Mouse (Mus musculus) embryo, embryonic 11.5 days (tissue): Measurements from ENCODE around the gene 3110040M04Rik.

ENCODE experiments used
- DNase-seq: peaks from one replicate; pipeline ENCODE4 v3.0.0-alpha.2; 2012; ENCODE audit warnings: low read depth, low spot score

Gene 3110040M04Rik

GRCm38 (mm10) chr1:151233756-151234155, 29.8 kb downstream of the 3110040M04Rik start:
- DNase-seq, result no peak

- DNase-seq, result no peak
Observed at GRCm38 (mm10) chr1:151235574-151235973, 31.7 kb downstream of the 3110040M04Rik start.

DNA sequence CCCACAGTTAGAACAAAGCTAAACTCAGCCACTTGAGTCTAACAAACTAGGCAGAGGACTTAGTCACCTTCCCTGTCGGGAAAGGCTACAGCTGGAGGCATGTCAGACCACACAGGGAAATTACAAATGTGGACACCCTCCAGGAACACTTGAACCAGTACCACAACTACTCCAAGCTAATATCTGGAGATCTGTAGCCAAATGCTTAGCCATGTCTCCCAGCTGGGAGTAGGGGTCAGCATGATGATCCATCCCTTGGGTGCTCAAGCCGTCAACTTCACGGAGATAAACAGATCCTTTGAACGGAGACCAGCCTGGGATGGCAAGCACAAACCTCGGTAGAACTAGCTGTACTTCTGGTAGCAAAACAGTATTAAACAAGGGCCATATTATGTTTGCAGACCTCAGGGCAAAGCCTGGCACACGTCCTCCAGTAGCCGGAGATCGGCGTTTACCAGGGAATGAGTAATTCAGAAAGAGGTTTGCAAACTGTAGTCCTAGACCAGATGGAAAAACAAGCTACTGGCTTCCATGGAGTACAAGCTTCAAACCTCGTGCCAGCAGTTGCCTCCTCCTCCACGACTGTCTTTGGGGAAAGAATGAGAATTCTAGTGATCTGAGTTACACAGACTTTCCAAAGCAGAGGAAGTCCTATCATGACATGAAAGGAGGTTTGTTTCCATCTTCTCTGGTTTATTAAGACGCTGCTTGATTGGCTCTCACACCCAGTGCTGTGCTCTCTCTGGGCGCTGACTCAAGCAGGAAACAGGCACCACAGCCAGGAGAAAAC, 32.4 kb downstream of the 3110040M04Rik start:
- no peak for DNase-seq

- no peak for DNase-seq
Observed at GRCm38 (mm10) chr1:151237780-151238179, 33.9 kb downstream of the 3110040M04Rik start.

DNA sequence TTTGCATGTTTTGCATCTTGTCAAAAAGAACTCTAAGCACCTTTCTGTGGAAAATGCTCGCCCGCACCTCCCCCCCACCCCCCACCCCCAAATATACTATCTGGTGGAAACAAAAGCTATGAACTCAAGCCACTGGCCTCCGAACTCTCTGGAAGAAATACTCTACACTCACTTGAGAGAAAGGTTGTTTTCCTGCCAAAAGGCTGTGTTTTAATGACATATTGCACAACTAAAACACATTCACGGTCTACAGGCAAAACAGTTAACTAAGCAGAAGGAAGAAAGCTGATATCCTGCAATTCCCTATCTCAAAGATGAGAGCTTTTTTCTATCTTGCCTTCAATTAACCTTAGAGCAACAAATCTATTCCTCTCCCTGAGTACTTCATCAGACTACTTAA, 39.4 kb downstream of the 3110040M04Rik start:
- no peak for DNase-seq

- no peak for DNase-seq
Observed at GRCm38 (mm10) chr1:151244013-151244412, 40.1 kb downstream of the 3110040M04Rik start.

DNA sequence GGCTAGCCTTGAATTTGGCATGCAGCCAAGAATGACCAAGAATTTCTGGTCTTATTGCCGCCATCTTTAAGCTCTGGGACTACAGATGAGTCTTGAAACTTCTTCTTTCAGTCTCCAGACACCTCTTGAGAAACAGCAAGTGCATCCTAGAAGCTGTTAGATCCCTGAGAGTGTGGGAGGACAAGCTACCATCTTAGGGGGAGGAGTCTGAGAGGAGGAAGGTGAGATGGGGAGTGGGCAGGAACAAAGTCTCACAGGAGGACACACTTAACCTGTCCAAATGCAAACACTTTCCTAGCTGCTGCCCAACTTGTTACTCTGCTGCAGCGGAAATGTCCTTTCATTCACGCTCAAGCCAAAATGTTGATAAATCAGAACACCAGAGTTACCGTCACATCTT, 40.8 kb downstream of the 3110040M04Rik start:
- no peak for DNase-seq

- no peak for DNase-seq
Observed at GRCm38 (mm10) chr1:151245165-151245564, 41.2 kb downstream of the 3110040M04Rik start.

GRCm38 (mm10) chr1:151245846-151246245, 41.9 kb downstream of the 3110040M04Rik start:
- no peak for DNase-seq

DNA sequence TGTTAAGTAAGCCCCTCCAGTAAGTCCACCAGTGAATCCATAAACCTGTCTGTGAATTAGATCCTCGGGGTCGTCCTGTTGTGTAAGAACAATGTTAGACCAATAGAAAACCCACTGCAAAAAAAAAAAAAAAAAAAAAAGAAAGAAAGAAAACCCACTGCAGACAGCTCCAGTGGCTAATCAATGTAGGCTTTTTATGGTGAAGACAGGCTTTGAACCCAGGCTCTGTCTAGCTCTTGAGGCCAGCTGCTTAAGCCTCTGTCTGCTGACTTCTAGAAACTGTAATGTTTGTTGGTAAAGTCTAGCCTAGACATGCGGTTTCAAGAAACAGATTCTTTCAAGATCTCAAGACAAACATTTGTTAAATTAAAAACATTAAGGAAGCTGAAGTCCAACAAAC, 46.2 kb downstream of the 3110040M04Rik start:
- DNase-seq, result no peak

GRCm38 (mm10) chr1:151250529-151251193, 46.7 kb downstream of the 3110040M04Rik start:
- peak; percentile 11 for DNase-seq

DNA sequence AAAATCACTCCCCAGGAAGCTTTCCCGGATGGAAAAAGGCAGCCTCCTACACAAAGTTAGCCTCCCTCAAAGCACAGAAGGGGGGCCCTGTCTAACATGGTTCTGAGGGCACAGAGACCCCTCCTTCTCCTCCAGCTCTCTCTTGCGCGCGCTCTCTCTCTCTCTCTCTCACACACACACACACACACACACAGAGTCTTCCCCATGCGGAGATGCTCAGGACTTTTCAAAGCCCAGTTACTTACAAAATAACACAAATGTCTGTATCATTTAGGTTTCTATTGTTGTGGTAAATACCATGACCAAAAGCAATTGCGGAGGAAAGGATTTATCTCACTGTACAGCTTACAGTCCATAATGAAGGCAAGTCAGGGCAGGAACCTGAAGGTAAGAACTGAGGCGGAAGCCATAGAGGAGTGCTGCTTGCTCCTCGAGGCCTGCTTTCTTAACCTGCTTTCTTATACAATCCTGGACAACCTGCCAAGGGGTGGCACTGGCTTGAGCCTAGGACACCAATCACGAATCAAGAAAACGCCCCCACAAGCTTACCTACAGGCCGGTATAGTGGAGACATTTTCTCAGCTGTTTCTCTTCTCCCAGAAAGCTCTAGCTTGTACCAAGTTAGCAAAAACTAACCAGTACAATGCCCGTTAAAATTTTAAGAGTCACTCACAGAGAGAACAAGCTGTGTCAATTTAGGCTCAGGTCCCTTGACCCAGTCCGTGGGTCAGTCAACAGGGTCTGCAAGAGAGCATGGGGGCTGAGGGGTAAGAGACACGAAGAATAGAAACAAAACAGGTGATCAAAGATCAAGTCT, 47.5 kb downstream of the 3110040M04Rik start:
- no peak for DNase-seq
